Mouse (Mus musculus) hindbrain, embryonic 11.5 days (tissue): ENCODE data around the gene Mgrn1. TPM values are rescaled to one million over a fixed set of nuclear protein-coding genes. Genes with fewer than 3 reads are reported as not detected.

ENCODE experiments used
- ATAC-seq: fragments of 200-750 bp; cut with Nextera tagmentation; 2 replicates; pipeline ENCODE4 v1.8.0; 2017; ENCODE audit warnings: mild to moderate bottlenecking, moderate TSS enrichment, moderate library complexity; ENCODE audit not compliant: low FRiP score
- DNase-seq: peaks from one replicate; pipeline ENCODE4 v3.0.0-alpha.2; 2015; ENCODE audit warnings: low spot score
- H3K27ac ChIP-seq: fragments of 300-500 bp; sonication (generic); 2 replicates; pipeline ENCODE4 v1.5.1; 2014; ENCODE audit warnings: mild to moderate bottlenecking, low read depth, low read length
- H3K27me3 ChIP-seq: fragments of 300-500 bp; sonication (generic); 2 replicates; pipeline ENCODE4 v1.6.1; 2014; ENCODE audit warnings: mild to moderate bottlenecking, low read length, moderate library complexity, mixed read lengths; ENCODE audit not compliant: control insufficient read depth, insufficient read depth
- H3K36me3 ChIP-seq: fragments of 300-500 bp; sonication (generic); 2 replicates; pipeline ENCODE4 v1.6.1; 2014; ENCODE audit warnings: mild to moderate bottlenecking, low read length, moderate library complexity, mixed read lengths; ENCODE audit not compliant: control insufficient read depth, insufficient read depth
- H3K4me1 ChIP-seq: fragments of 300-500 bp; sonication (generic); replicated peaks from 2 replicates; pipeline ENCODE4 v1.6.1; 2014; ENCODE audit warnings: low read length, mixed read lengths; ENCODE audit not compliant: control insufficient read depth, insufficient read depth
- H3K4me2 ChIP-seq: fragments of 300-500 bp; sonication (generic); replicated peaks from 2 replicates; pipeline ENCODE4 v1.6.1; 2014; ENCODE audit warnings: mild to moderate bottlenecking, low read depth, low read length
- H3K4me3 ChIP-seq: fragments of 300-500 bp; sonication (generic); 2 replicates; pipeline ENCODE4 v1.5.1; 2014; ENCODE audit warnings: low read depth, low read length
- H3K9ac ChIP-seq: fragments of 300-500 bp; sonication (generic); 2 replicates; pipeline ENCODE4 v1.6.1; 2014; ENCODE audit warnings: low read depth, low read length
- H3K9me3 ChIP-seq: fragments of 300-500 bp; sonication (generic); 2 replicates; pipeline ENCODE4 v1.6.1; 2016; ENCODE audit warnings: low read length; ENCODE audit not compliant: control insufficient read depth
- WGBS: fragments of 180-500 bp; shearing (Covaris S2); extraction: QIAGEN DNeasy Blood & Tissue Kit; methylation state at CpG from one replicate; pipeline ENCODE4 v1.1.7; 2014; 5-methylcytosine and 5-hydroxymethylcytosine counted together
- polyA plus RNA-seq: library from polyadenylated mRNA; unstranded; fragments of >200 nt; fragmentation: Nextera tagmentation; extraction: Ambion mirVana; gene quantifications from 2 replicates; pipeline ENCODE4 v1.2.1, GENCODE M21; 2014

Gene Mgrn1
- polyA plus RNA-seq, 1 experiment from 2014 or later = 61.3 TPM

DNA sequence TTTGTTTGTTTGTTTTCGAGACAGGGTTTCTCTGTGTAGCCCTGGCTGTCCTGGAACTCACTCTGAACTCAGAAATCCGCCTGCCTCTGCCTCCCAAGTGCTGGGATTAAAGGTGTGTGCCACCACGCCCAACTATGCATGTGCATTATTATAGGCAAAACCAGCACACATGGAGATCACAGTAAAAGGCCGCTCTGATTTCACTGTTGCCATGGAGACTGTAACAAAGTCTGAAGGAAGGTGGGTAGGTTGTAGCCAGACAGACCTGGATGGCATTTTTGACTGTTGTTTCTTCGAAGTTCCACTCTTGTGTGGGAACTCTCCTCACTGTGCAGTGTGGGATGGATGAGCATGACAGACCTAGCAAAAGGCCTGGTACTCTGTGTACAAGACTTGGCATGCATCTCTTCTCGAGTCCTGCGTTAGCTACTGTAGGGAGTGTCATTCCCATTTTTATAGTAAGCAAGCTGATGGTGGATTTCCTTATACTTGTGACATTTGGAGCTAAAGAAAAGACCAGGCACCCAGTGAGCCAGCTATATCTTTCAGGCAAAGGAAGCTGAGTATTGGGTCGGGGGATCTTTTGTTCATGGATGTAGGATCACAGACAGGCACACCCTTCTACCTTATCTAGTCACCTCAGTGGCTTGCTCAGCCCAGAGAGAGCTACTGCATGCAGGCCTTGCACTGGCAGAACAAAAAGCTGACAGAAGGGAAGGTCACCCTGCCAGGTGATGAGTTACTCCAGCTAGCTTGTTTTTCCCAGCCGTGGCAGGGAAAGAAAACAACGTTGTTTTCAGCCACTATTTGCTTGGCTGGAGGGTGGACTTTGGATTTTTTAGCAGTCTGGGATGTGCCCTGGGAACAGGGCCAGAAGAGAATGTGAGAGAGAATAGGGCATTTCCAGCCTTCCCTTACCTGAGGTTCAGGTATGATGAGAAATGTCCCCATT is 4.4 kb upstream of the Mgrn1 start:
- 75% methylated on average over 10 of the region's 10 CpGs for WGBS
- ATAC-seq (no peak), DNase-seq (no peak)
- H3K4me2 ChIP-seq = peak overlapping the region; percentile 89
- no peaks in the 10 kb centered on the region for H3K27me3 ChIP-seq
- H3K4me3 ChIP-seq = peak overlapping the region; percentile 60
- H3K36me3 ChIP-seq = no peaks in the 10 kb centered on the region
- H3K27ac ChIP-seq = peak overlapping the region; percentile 95; the same call in 1 of the 2 replicates
- H3K9ac ChIP-seq = peak overlapping the region; percentile 91; the same call in 1 of the 2 replicates
- peaks cover 8% of the 10 kb centered on the region; the same call in 1 of the 2 replicates for H3K4me1 ChIP-seq
- no peaks in the 10 kb centered on the region for H3K9me3 ChIP-seq

DNA sequence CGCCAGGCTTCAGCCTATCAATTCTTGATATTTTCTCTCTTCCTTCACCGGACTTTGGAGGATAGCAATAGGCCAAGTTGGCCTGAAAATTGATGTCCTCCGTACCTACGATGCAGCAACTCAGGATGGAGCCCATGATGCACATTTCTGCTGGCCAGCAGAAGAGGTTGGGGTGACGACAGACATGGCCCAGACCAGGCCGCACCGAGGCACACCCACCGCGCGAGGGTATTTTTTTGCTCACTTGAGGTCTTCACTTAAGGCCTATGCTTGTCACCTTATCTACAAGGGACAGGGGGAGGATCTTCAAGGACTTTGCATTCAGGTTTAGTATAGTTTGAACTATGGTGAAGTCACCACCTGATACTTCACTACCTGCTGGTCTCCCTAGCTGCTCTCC is 1.1 kb upstream of the Mgrn1 start:
- Histone ChIP-seq H3K36me3 (no peaks in the 10 kb centered on the region), H3K9ac (no peak overlapping the region), H3K4me1 (peaks cover 2% of the 10 kb centered on the region; the same call in 1 of the 2 replicates), H3K9me3 (no peaks in the 10 kb centered on the region), H3K4me2 (no peak overlapping the region), H3K27me3 (no peaks in the 10 kb centered on the region), H3K27ac (no peak overlapping the region), H3K4me3 (no peak overlapping the region)
- ATAC-seq (no peak), DNase-seq (no peak)
- WGBS = 93% methylated on average over 10 of the region's 10 CpGs

DNA sequence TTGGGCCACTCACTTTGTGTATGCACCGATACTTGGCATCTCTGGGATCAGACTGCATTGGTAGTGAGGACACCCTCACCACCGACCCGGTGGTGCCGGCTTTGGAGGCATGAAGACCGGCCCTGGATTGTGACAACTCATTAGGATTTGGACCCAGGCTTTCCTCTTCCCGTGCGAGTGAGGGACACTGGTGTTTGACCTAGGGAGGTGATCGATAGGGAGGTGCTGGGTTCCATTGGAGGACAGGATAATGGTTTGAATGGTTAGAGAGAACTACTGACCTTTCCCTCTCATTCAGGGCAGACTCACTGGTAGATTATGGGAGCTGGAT is 606 bp downstream of the Mgrn1 start:
- Histone ChIP-seq H3K4me3 (peak overlapping the region; percentile 86), H3K27ac (peak overlapping the region; percentile 60), H3K9ac (peak overlapping the region; percentile 88), H3K4me2 (peak overlapping the region; percentile 64), H3K9me3 (no peaks in the 10 kb centered on the region), H3K27me3 (no peaks in the 10 kb centered on the region), H3K36me3 (no peaks in the 10 kb centered on the region), H3K4me1 (peaks cover 2% of the 10 kb centered on the region; the same call in 1 of the 2 replicates)
- DNase-seq (no peak), ATAC-seq (no peak)
- WGBS = 0% methylated on average over 8 of the region's 8 CpGs

DNA sequence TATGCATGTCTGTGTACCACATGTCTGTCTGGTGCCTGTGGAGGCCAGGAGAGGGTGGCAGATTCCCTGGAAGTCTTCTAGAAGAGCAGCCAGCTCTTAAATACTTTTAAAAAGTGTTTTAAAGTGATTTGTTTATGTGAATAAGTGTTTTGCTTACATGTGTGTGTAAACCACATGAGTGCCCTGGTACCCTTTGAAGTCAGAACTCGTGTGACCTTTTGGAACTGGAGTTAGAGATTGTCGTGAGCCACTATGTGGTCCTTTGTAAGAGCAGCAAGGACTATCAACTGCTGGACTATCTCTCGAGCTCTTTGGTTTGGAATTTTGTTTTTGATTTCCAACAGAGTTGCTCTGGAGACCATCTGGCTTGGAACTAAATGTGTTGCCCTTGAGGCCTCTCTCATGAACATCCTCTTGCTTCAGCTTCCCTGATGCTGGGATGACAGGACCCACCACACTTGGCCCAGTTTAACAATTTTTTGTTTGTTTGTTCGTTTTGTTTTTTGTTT is 4.2 kb downstream of the Mgrn1 start:
- H3K27me3 ChIP-seq = no peaks in the 10 kb centered on the region
- DNase-seq (no peak), ATAC-seq (no peak)
- H3K4me1 ChIP-seq = peaks cover 2% of the 10 kb centered on the region; the same call in 1 of the 2 replicates
- no peak overlapping the region for H3K9ac ChIP-seq
- 72% methylated on average over 4 of the region's 4 CpGs for WGBS
- no peaks in the 10 kb centered on the region for H3K36me3 ChIP-seq
- H3K9me3 ChIP-seq = no peaks in the 10 kb centered on the region
- no peak overlapping the region for H3K4me3 ChIP-seq
- no peak overlapping the region for H3K27ac ChIP-seq
- H3K4me2 ChIP-seq = no peak overlapping the region

DNA sequence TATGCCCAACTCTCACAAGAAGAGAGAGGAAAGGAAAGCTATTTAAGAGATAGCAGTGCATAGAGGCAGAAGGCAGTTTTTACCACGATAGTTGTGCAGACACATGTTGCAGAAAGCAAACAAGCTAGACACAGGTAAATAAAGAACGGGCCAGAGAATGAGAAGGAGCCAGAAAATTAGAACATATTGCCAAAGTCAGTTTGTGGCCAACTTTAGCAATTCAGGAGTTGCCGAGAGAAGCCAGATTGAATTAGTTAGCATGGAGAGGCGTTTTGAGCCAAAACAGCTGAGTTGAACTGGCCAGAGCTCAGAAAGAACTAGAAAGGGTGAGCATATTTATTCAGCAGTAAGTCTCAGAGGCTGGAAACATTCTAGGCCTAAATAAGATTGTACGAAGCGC is 6.1 kb downstream of the Mgrn1 start:
- Histone ChIP-seq H3K27ac (no peak overlapping the region), H3K4me1 (peaks cover 2% of the 10 kb centered on the region; the same call in 1 of the 2 replicates), H3K36me3 (no peaks in the 10 kb centered on the region), H3K27me3 (no peaks in the 10 kb centered on the region), H3K9me3 (no peaks in the 10 kb centered on the region), H3K4me2 (no peak overlapping the region), H3K4me3 (no peak overlapping the region), H3K9ac (no peak overlapping the region)
- DNase-seq (no peak), ATAC-seq (no peak)
- WGBS = 91% methylated on average over 6 of the region's 6 CpGs

DNA sequence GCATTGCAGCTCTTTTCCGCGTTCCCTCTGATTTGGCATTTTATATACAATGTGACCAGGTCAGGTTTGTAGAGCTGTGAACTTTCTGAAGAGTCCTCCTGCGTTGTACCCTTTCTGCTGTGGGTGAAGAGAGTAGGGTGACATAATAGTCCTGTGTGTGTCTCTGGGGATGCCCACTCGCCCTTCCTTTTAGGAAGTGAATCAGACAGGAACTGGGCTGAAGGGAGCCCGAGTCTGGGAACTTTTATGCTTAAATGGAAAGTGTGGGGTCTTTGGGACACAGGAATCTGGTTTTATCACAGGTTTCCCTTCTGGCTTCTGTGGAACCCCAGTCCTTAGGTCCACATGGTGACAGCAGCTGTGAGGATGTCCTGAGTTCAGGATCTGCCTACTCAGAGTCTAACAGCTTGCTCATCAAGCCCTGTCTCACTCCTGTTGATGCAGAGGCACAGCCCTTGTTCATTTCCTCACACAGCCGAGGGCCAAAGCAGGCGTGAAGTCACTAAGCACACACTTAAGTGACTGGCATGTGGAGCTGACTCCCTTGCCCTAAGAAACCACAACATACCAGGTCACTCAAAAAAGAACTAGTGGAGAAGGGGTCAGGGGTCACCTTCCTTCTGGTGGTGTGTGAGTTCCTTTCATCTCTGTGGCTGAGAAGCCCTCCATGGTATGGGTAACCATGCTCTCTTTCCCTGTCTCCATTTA is 8.3 kb downstream of the Mgrn1 start:
- no peak overlapping the region for H3K4me2 ChIP-seq
- ATAC-seq (no peak), DNase-seq (no peak)
- no peaks in the 10 kb centered on the region for H3K9me3 ChIP-seq
- no peaks in the 10 kb centered on the region for H3K36me3 ChIP-seq
- no peaks in the 10 kb centered on the region for H3K4me1 ChIP-seq
- 86% methylated on average over 7 of the region's 7 CpGs for WGBS
- no peak overlapping the region for H3K27ac ChIP-seq
- H3K4me3 ChIP-seq = no peak overlapping the region
- no peak overlapping the region for H3K9ac ChIP-seq
- no peaks in the 10 kb centered on the region for H3K27me3 ChIP-seq

DNA sequence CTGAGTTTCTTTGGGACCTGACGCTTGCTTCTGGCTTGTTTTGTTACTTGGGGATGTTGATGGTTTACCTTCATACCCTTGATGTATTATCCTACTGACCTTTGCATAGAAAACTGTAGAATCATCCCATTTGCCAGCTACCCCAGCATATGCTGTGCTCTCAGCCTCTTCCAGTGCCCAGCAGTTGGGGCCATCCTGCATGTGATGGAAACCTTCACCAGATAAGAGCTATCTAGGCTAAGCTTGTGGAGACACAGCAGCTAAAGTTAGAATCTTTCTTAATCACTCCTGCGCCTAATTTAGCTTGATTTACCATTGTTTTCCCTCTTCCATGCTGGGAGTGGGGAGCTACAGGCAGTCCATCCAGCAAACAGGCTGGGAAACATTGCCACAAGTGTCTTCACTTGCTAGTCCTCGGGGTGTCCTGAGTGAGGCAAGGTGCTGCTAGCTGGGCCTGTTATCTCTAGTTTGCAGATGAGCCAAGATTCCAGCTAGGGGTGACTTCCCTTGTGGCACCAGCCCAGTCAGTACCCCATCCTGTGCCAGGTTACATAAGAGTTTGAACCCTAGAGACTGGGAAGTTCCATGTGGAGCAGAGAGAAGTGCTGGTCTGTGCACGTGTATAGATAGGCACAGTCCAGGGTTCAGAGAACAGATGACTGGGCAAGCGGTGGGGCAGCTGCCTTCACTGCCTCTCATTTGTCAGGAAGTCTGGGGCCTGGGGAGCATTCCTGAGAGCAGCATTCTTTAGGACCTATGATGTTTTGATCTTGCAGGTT is 10.4 kb downstream of the Mgrn1 start:
- WGBS = 62% methylated on average over 5 of the region's 5 CpGs
- no peaks in the 10 kb centered on the region for H3K36me3 ChIP-seq
- H3K4me1 ChIP-seq = no peaks in the 10 kb centered on the region
- no peak for DNase-seq
- H3K27me3 ChIP-seq = no peaks in the 10 kb centered on the region
- H3K4me2 ChIP-seq = no peak overlapping the region
- no peak overlapping the region for H3K4me3 ChIP-seq
- no peak overlapping the region for H3K27ac ChIP-seq
- ATAC-seq = no peak
- H3K9ac ChIP-seq = no peak overlapping the region
- H3K9me3 ChIP-seq = no peaks in the 10 kb centered on the region

DNA sequence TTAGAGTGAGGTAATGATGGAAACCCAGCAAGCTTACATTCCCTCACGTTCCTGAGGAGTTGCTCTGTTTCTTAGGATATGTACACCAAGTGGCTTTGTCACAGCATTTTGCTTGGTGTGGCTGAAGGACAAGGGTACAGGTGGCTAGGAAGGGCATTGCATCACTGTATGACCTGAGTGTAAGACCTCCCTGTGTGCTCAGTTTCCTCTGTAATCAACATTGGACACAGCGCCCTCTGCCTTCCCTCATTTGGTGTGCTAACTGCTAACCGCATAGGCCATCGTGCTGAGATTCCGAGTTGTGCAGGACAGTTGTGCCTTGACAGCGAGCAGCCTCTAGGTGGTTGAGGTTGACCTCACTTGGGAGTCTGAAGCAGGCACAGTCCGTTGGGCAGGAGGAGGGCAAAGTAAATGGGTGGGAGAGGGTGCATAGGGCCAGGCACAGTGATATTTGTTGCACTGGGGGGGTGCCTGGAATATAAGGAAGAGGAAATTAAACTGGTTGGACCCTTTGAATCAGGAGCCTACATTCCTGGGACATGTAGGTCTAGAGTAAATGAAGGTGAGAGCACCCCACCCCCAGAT is 11.2 kb downstream of the Mgrn1 start:
- H3K9me3 ChIP-seq = no peaks in the 10 kb centered on the region
- no peak overlapping the region for H3K4me2 ChIP-seq
- H3K4me1 ChIP-seq = no peaks in the 10 kb centered on the region
- DNase-seq (no peak), ATAC-seq (no peak)
- no peaks in the 10 kb centered on the region for H3K27me3 ChIP-seq
- H3K36me3 ChIP-seq = no peaks in the 10 kb centered on the region
- no peak overlapping the region for H3K9ac ChIP-seq
- no peak overlapping the region for H3K27ac ChIP-seq
- 53% methylated on average over 7 of the region's 7 CpGs for WGBS
- H3K4me3 ChIP-seq = no peak overlapping the region
